Mouse (Mus musculus) thymus, postnatal 10 days (tissue): ENCODE results near the gene Nfe2l3.
A peak's percentile ranks its signal among the peaks of the same experiment; 100 is the strongest.

Experiments
- DNase-seq, 2 experiments: peaks; one replicate each; pipeline ENCODE4 v3.0.0; 2021; ENCODE audit warnings: low spot score in 2 of 2

Nfe2l3 gene

GRCm38 (mm10) chr6:51442191-51442835 is 9.8 kb downstream of the Nfe2l3 start:
- DNase-seq: peak; percentile 53 to 57

DNA sequence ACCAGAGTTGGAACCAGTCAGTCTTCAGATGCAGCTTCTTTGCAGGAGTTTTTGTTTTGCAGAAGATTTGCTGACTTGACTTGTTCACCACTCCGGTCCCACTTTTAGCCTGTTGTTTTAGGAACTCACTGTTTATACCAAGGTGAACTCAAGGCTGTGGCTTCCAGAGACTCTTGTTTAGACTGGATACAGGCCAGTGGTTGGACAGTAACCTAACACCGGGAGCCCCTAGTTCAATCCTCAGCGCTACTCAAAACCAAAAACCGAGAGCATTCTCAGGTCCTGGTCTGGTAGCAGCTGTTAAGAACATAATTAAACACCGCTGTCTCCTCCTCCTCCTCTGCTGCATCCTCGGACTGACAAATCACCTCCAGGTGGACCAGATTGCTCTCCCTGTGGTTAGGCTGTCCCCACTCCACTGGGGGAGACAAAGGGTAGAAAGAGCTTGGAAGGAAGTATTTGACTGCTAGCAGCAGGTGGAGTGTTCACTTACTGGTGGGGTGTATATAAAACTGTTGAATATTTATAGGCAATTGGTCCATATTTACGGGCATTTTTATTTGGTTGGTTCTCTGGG is 20.5 kb downstream of the Nfe2l3 start:
- DNase-seq: no peak

DNA sequence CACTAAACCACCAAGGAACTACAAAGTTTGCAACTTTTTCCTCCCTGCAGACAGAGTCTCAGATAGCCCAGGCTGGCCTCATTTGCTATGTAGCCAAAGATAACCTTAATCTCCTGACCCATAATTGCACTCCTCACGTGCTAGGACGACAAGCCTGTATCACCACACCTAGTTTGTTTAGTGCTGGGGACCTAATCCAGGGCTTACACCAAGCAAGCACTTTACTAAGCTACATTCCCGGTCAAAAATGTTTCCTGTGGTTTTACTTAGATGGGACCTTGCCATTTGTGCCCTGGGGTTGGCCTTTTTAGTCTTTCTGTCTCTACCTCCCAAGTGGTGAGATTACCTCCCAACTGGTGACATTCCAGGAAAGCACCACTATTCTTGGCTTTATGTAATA is 22.5 kb downstream of the Nfe2l3 start:
- DNase-seq: no peak

DNA sequence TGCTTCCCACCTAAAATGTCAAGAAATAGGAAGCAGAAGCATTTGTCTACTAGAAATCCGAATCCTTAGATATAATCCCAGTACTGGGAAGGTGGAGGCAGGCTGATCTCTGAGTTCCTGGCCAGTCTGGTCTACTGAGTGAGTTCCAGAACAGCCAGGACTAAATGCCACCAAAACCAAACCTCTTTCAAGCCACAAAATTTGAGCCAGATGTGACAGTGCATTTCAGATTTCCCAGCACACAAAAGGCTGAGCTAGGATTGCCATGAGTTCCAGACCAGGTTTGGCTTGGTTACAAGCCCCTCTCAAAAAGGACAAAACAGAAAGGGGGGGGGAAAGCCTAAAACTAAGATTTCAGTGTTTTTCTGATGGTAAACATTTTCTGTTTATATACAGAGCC is 23.7 kb downstream of the Nfe2l3 start:
- DNase-seq: no peak

DNA sequence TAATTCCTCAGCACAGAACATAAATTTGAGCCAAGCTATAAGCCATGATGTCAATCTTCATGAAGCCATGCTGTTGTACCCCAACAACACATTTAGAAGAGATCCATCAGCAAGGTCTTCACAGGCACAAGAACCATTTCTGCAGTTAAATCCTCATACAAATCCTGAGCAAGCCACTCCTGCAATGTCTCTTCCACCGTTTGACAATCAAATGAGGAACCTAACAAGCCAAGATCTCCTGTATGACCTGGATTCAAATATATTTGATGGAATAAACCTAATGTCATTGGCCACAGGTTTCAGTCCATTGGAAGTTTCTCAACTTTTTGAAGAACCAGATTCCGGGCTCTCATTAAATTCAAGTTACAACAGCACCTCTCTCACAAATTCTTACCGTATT is 24.8 kb downstream of the Nfe2l3 start:
- DNase-seq: no peak

GRCm38 (mm10) chr6:51457770-51458387 is 25.4 kb downstream of the Nfe2l3 start:
- no peak for DNase-seq

GRCm38 (mm10) chr6:51458925-51459312 is 26.4 kb downstream of the Nfe2l3 start:
- no peak for DNase-seq

DNA sequence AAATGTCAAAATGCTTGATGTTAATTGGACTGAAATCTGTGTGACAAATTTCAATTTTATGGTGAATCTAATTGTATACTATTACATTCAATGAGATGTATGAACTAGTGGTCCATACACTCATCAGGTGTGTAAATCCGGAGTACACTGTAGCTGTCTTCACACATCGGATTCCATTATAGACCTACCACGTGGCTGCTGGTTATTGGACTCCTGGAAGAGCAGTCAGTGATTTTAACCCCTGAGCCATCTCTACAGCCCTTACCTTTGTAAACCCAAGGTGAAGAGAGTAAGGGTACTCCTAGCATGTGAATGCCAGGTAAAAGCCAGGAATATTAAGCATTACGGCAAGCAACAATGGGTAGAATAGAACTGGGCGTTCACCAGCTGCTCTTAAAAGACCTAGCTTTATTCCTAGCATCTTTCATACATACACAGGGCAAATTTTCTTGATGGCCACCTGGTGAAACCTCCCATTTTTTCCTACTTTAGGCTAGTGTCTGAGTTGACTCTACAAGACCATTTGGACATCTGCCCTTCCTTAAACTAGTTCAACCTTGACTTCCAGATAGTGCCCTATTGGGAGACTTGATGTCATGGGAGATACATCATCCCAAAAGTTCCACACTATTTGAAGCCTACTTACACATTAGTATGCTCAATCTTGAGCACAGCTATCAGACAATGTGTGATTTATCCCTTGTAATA is 27.0 kb downstream of the Nfe2l3 start:
- DNase-seq: no peak

DNA sequence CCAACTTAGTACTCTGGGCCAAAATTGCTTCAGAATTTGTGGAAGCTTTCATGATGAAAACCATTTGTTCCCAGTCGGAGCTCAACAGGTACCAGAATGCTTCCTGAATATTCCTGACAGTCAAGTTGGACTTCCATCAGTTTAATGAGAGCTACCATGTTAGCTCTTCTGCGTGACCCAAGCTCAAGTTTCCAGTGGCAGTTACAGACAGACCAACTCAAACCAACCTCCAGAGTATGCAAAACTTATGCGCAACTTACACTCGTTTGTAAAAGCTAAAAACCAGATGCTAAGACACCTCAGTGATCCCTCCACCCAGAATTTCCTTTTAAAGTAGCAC is 27.5 kb downstream of the Nfe2l3 start:
- DNase-seq: no peak

GRCm38 (mm10) chr6:51460363-51460762 is 27.9 kb downstream of the Nfe2l3 start:
- DNase-seq: no peak

GRCm38 (mm10) chr6:51467649-51468048 is 35.2 kb downstream of the Nfe2l3 start:
- no peak for DNase-seq

GRCm38 (mm10) chr6:51468891-51469561 is 36.6 kb downstream of the Nfe2l3 start:
- DNase-seq: peak; percentile 73 to 81

DNA sequence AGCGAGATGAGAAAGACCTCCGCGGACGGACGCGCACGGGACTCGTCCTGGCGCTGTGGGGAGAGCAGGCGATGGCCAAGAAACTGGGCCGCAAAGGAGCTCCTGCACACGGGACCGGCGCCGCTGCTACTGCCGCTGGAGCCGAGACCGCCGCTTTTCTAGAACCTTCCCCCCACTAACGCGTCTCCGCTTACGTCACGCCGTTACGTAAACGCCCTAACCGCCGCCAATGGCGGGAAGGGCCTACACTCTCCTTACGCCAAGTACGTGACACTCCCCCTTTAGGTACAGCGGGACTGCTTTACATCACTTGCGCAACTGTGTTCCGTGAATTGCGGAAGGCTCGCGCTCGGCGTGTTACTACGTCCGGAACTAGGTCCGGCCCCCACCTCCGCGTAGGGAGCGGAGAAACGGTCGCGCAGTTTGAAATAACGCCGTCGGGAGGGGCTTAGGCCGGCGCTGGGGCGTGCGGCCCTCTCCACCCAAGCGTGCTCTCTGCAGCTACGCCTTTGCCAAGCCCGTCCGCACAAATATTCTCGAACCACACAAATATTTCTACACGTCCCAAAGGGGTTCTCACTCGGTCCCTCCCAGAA is 37.3 kb downstream of the Nfe2l3 start, which contains the start of gene Hnrnpa2b1:
Hnrnpa2b1 (minus strand) TSS at position 180 of the 596 bp plus-strand sequence.
- DNase-seq: peak; percentile 97 to 99

- peak; percentile 87 to 92 for DNase-seq
Observed at GRCm38 (mm10) chr6:51470311-51471178, 38.1 kb downstream of the Nfe2l3 start, which contains the start of gene Cbx3. Gene Cbx3 (plus strand): TSS chr6:51470360.

DNA sequence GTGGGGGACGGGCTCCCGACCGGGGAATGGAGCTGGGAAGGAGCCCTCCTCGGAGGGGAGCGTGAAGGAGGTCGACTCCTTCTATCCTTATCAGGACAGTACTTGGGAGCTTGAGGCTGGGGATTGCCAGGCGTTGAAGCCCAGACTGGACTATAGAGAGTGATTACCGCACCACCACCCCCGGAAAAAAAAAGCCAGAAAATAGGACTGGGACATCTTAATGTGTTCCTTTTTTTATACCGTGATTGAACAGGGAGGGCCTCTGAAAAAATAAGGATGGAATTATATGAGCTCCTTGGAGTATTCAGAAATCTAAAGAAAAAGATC is 38.7 kb downstream of the Nfe2l3 start:
- DNase-seq: no peak

GRCm38 (mm10) chr6:51471782-51472181 is 39.3 kb downstream of the Nfe2l3 start:
- DNase-seq: no peak

DNA sequence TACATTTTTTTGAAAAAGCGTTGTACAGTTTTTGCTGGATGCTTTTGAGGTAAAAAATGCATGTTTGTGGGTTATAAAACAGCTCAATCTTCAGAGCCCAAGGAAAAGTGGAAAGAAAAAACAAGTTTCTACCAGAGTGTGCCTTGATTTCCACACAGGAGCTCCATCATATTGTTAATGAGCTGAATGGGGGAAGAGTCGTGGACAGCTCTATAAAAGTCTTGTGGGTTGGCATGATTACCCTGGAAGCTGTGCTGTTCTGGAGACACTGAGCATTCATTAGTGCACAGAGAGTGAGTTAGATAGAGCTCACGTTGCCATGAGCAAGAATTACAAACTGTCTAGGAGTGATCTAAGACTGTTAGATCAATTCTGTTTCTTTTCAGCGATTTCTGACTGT is 39.7 kb downstream of the Nfe2l3 start:
- no peak for DNase-seq

- no peak for DNase-seq
Observed at GRCm38 (mm10) chr6:51479136-51479731, 46.8 kb downstream of the Nfe2l3 start.

DNA sequence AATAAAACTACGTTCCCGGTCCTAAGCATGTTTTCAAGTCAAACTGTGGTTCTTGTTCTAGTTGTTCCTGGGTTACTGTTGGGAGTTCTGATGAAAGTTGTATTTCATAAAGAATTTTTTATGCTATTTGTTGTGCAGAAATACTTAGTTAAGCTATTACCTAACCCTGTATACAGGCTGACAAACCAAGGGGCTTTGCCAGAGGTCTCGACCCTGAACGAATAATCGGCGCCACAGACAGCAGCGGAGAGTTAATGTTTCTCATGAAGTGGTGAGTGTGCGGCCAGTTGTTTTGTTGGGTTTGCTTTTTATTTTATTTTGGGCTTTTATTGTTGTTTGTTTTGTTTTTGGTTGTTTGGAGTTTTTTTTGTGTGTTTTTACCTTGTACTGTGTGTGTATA is 49.1 kb downstream of the Nfe2l3 start:
- DNase-seq: no peak

DNA sequence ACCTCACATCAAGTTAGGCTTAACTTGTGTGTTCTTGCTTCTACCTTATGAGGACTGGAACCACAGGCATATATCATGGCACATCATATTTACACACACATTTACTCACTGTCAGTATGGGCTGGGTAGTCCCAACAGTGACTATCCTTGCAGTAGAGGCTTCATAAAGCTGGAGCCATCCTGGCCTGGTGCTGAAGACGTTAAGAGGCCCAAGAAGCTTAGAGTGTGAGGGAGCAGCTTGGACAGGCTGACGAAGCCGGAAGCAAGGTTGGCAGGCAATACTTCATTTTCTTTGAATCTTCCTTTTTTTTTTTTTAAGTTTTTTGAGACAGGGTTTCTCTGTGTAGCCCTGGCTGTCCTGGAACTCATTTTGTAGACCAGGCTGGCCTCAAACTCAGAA is 51.4 kb downstream of the Nfe2l3 start:
- no peak for DNase-seq
